Mouse (Mus musculus) forebrain, embryonic 12.5 days (tissue): ENCODE measurements around the gene Gprc5b. TPM values are rescaled to one million over a fixed set of nuclear protein-coding genes. Genes with fewer than 3 reads are reported as not detected.

Experiments used
- polyA plus RNA-seq: library from polyadenylated mRNA; unstranded; fragments of >200 nt; fragmentation: Nextera tagmentation; extraction: Ambion mirVana; gene quantifications from 2 replicates; pipeline ENCODE4 v1.2.1, GENCODE M21; 2016

Gprc5b gene
- polyA plus RNA-seq, 1 experiment from 2014 or later: 15.1 TPM

Other genes with a start within 250 kb of the Gprc5b start
- 3.9 and 4.4 TPM in 2 replicates for gene Iqck, start 139.5 kb downstream of the Gprc5b start, polyA plus RNA-seq
- 127 and 130 TPM in 2 replicates for gene Knop1, start 139.0 kb downstream of the Gprc5b start, polyA plus RNA-seq
- 1.5 and 1.6 TPM in 2 replicates for gene Gpr139, start 189.4 kb upstream of the Gprc5b start, polyA plus RNA-seq